Mouse (Mus musculus) stomach, postnatal 0 days (tissue): ENCODE data around the gene Pak6.

Source experiments
- CTCF ChIP-seq: IDR thresholded peaks from 2 replicates; pipeline ENCODE4 v1.5.1; 2016; ENCODE audit warnings: antibody characterized with exemption, low read depth, mild to moderate bottlenecking, moderate library complexity
- EP300 ChIP-seq: optimal IDR thresholded peaks from 2 replicates; pipeline ENCODE3; 2016; ENCODE audit warnings: antibody characterized with exemption

GRCm38 (mm10) chr2:118669785-118670184 lies 6.7 kb downstream of the Pak6 start:
- TF ChIP-seq CTCF (no peak), EP300 (no peak)
